In the genomic region with DNA sequence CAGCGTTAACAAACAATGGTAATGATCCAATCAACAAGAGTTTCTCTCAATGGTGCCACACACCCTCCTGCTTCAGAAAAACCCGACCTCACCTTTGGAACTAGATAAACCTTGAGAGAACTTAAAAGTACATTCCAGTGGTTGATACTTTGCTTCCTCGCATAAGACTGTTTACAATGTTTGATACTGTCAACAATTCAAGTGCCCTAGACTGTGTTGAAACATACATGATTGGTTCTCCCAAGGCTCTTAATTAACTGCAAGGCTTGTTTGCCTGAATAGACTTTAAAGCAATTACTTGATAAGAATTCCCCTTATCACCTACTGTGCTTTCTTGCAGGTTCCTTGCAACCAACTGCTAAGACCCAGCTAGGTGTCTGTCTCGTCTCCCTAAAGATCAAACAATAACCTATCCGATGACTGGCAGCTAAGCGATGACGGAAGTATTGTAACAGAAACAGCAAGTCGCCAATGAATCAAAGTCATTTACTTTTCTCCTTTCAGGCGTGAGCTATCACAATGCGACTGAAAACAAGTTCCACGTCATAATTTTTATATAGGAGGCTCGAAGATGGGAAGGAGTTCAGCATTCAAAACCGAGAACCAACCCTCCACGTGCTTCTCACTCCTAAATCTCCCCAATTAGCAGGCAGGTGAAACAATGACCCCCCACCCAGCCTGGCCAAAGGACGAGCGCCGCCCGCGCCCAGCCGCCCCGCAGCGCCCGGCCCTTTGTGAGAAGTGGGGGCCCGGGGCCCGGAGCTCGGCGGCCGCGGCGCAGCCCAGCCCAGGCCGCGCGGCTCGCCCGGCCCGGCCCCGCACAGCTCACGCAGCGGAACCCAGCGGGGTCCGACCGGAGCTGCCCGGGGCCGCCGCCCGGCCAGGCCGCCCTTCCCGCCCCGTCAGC, we compare ENCODE assay signal across 7 mouse cellular contexts. TPM values are rescaled to one million over a fixed set of nuclear protein-coding genes. Genes with fewer than 3 reads are reported as not detected.
DNase-seq lines count a peak whose midpoint lies in the region; ATAC-seq and TF ChIP-seq lines count a peak whose summit lies in the region.

No protein-coding gene starts in this region.

- peak overlapping the region; percentile 82 for H3K4me3 ChIP-seq in C2C12 (ENCODE audit: insufficient read depth, poor library complexity, severe bottlenecking)
- H3K4me3 ChIP-seq in heart, embryonic 13.5 days, result peak overlapping the region; percentile 99
- H3K4me3 ChIP-seq in limb, embryonic 14.5 days (replicated peaks; ENCODE audit: low read length), result peak overlapping the region; percentile 100
- H3K4me3 ChIP-seq in midbrain, embryonic 16.5 days (ENCODE audit: low read depth, low read length), result peak overlapping the region; percentile 99

- H3K9ac ChIP-seq in heart, embryonic 13.5 days, result peak overlapping the region; percentile 99
- H3K9ac ChIP-seq in limb, embryonic 14.5 days (ENCODE audit: low read depth, low read length, severe bottlenecking), result peak overlapping the region; percentile 90
- peak overlapping the region; percentile 96 for H3K9ac ChIP-seq in midbrain, embryonic 16.5 days (ENCODE audit: low read depth, low read length)

- peak; percentile 60; the same call in 1 of the 2 replicates for ATAC-seq in heart, embryonic 13.5 days (ENCODE audit: extremely low read depth, insufficient number of reproducible peaks, low FRiP score, low TSS enrichment)
- peak; percentile 51 for ATAC-seq in limb, embryonic 14.5 days (ENCODE audit: low FRiP score, low read depth)
- ATAC-seq in midbrain, embryonic 16.5 days, result peak; percentile 73

- peak overlapping the region; percentile 71 for H3K4me2 ChIP-seq in heart, embryonic 13.5 days
- H3K4me2 ChIP-seq in limb, embryonic 14.5 days (replicated peaks; ENCODE audit: low read depth, low read length, severe bottlenecking), result peak overlapping the region; percentile 71
- H3K4me2 ChIP-seq in midbrain, embryonic 16.5 days (ENCODE audit: low read length), result peak overlapping the region; percentile 73

- H3K27ac ChIP-seq in heart, embryonic 13.5 days (replicated peaks), result peak overlapping the region; percentile 79
- peak overlapping the region; percentile 76 for H3K27ac ChIP-seq in limb, embryonic 14.5 days (replicated peaks; ENCODE audit: low read depth, low read length)
- H3K27ac ChIP-seq in midbrain, embryonic 16.5 days (ENCODE audit: low read length), result peak overlapping the region; percentile 95

- H3K79me2 ChIP-seq in C2C12 (ENCODE audit: control insufficient read depth, insufficient read depth), result peaks cover 64% of the 10 kb centered on the region

- H3K79me3 ChIP-seq in C2C12 (ENCODE audit: low read depth), result peaks cover 53% of the 10 kb centered on the region

- peak; percentile 56 for DNase-seq in 416B (ENCODE audit: low read depth)
- DNase-seq in cerebellum, adult 9-11 months, result peak; percentile 46
- DNase-seq in limb, embryonic 14.5 days (ENCODE audit: low spot score), result no peak
- DNase-seq in yolk sac, embryonic 10.5 days (ENCODE audit: low spot score), result peak; percentile 56

- H3K36me3 ChIP-seq in C2C12 (ENCODE audit: control insufficient read depth, insufficient read depth), result peaks cover 5% of the 10 kb centered on the region
- H3K36me3 ChIP-seq in heart, embryonic 13.5 days, result no peaks in the 10 kb centered on the region
- H3K36me3 ChIP-seq in limb, embryonic 14.5 days (ENCODE audit: control insufficient read depth, insufficient read depth, low read length), result no peaks in the 10 kb centered on the region
- no peaks in the 10 kb centered on the region for H3K36me3 ChIP-seq in midbrain, embryonic 16.5 days (ENCODE audit: control insufficient read depth, insufficient read depth, low read length)

- peaks cover 42% of the 10 kb centered on the region for H3K4me1 ChIP-seq in heart, embryonic 13.5 days
- peaks cover 25% of the 10 kb centered on the region for H3K4me1 ChIP-seq in limb, embryonic 14.5 days (ENCODE audit: control insufficient read depth, insufficient read depth, low read length)
- peaks cover 33% of the 10 kb centered on the region for H3K4me1 ChIP-seq in midbrain, embryonic 16.5 days (ENCODE audit: control insufficient read depth, insufficient read depth, low read length)

- no peak for TF ChIP-seq POLR2A in limb, embryonic 14.5 days (IDR thresholded peaks at IDR 0.05; ENCODE audit: borderline replicate concordance, extremely low read depth, insufficient read depth, insufficient read length)

- 2% methylated on average over 31 of the region's 49 CpGs for WGBS in heart, embryonic 13.5 days
- WGBS in limb, embryonic 14.5 days, result 3% methylated on average over 33 of the region's 49 CpGs
- WGBS in midbrain, embryonic 16.5 days, result 2% methylated on average over 49 of the region's 49 CpGs

- no peak for TF ChIP-seq CTCF in C2C12 (IDR thresholded peaks at IDR 0.05; ENCODE audit: control insufficient read depth, insufficient read depth, insufficient read length)

- no peaks in the 10 kb centered on the region for H3K27me3 ChIP-seq in C2C12 (ENCODE audit: control insufficient read depth, insufficient read depth, insufficient read length)
- no peaks in the 10 kb centered on the region for H3K27me3 ChIP-seq in heart, embryonic 13.5 days (replicated peaks)
- H3K27me3 ChIP-seq in limb, embryonic 14.5 days (ENCODE audit: control insufficient read depth, insufficient read depth, low read length), result no peaks in the 10 kb centered on the region
- H3K27me3 ChIP-seq in midbrain, embryonic 16.5 days (ENCODE audit: control insufficient read depth, insufficient read depth, low read depth, low read length), result no peaks in the 10 kb centered on the region

- H3ac ChIP-seq in C2C12 (ENCODE audit: control insufficient read depth, insufficient read length, low read depth), result peak overlapping the region; percentile 78

- H3K9me3 ChIP-seq in heart, embryonic 13.5 days, result no peaks in the 10 kb centered on the region
- H3K9me3 ChIP-seq in limb, embryonic 14.5 days (ENCODE audit: control insufficient read depth, low read length), result no peaks in the 10 kb centered on the region
- no peaks in the 10 kb centered on the region for H3K9me3 ChIP-seq in midbrain, embryonic 16.5 days (replicated peaks; ENCODE audit: control insufficient read depth, low read length, poor library complexity, severe bottlenecking)

TF ChIP-seq in C2C12, 6 proteins besides CTCF, POLR2A, EP300 and RAD21:
- no peak for TF ChIP-seq FOSL1 (IDR thresholded peaks at IDR 0.05; ENCODE audit: insufficient read depth, low read length, poor library complexity, severe bottlenecking)
- TF ChIP-seq MAX (IDR thresholded peaks at IDR 0.05), result no peak
- no peak for TF ChIP-seq MYOD1 (IDR thresholded peaks at IDR 0.05; ENCODE audit: control insufficient read depth, insufficient read length, low read depth)
- TF ChIP-seq MYOG (IDR thresholded peaks at IDR 0.05; ENCODE audit: control insufficient read depth, extremely low read depth, insufficient read length), result no peak
- no peak for TF ChIP-seq CEBPB (IDR thresholded peaks at IDR 0.05; ENCODE audit: low read depth)
- TF ChIP-seq USF1 (IDR thresholded peaks at IDR 0.05; ENCODE audit: low read depth), result no peak

RNA-seq across cellular contexts. Expression of a gene that starts 0.9 kb away (rescaled TPM):
- 60.0 TPM for polyA plus RNA-seq in C2C12 (2012; fragmentation: generic; extraction: Trizol)
- 70.3 and 71.3 TPM in 2 replicates for polyA plus RNA-seq in heart, embryonic 13.5 days (2015; fragmentation: Nextera tagmentation; extraction: Ambion mirVana)
- polyA plus RNA-seq in limb, embryonic 14.5 days (2012; rRNA removed), result 78.5 and 92.2 TPM in 2 replicates
- polyA plus RNA-seq in limb, embryonic 14.5 days (2014; fragmentation: Nextera tagmentation; extraction: Ambion mirVana), result 86.5 and 92.3 TPM in 2 replicates
- polyA plus RNA-seq in midbrain, embryonic 16.5 days (2015; fragmentation: Nextera tagmentation; extraction: Ambion mirVana), result 132 and 133 TPM in 2 replicates

RNA-seq across cellular contexts. Expression of a gene that starts 57.1 kb away (rescaled TPM):
- 11.7 TPM for polyA plus RNA-seq in C2C12 (2012; fragmentation: generic; extraction: Trizol)
- 26.0 and 28.7 TPM in 2 replicates for polyA plus RNA-seq in heart, embryonic 13.5 days (2015; fragmentation: Nextera tagmentation; extraction: Ambion mirVana)
- 14.5 and 17.7 TPM in 2 replicates for polyA plus RNA-seq in limb, embryonic 14.5 days (2012; rRNA removed)
- 31.1 and 31.7 TPM in 2 replicates for polyA plus RNA-seq in limb, embryonic 14.5 days (2014; fragmentation: Nextera tagmentation; extraction: Ambion mirVana)
- 54.3 and 60.7 TPM in 2 replicates for polyA plus RNA-seq in midbrain, embryonic 16.5 days (2015; fragmentation: Nextera tagmentation; extraction: Ambion mirVana)
